Mouse (Mus musculus): Measurements from ENCODE around the gene Ficd. TPM values are rescaled to one million over a fixed set of nuclear protein-coding genes. Genes with fewer than 3 reads are reported as not detected.

Ficd gene
- total RNA-seq, 1 experiment, result 8.6 TPM

- no peaks in the 10 kb centered on the region for H3K9me3 ChIP-seq (ENCODE audit: control insufficient read depth, insufficient read depth, low read depth, low read length)
- H3K9ac ChIP-seq (ENCODE audit: insufficient read depth, low read depth, low read length, poor library complexity, severe bottlenecking), result no peak overlapping the region
- H3K4me1 ChIP-seq (ENCODE audit: control insufficient read depth in 2 of 2, insufficient read depth in 2 of 2, low read length in 2 of 2, poor library complexity in 1 of 2), result peaks cover 0 to 10% of the 10 kb centered on the region in 2 experiments; a peak in 1 of 4 replicates
- no peak overlapping the region for H3K4me3 ChIP-seq (ENCODE audit: insufficient read depth in 1 of 2, low read depth in 1 of 2, low read length in 2 of 2, poor library complexity in 1 of 2, severe bottlenecking in 1 of 2)
- no peak for DNase-seq (ENCODE audit: low read depth, low spot score)
- in situ Hi-C loops (cut with MboI; ENCODE audit: low sequenced_read_pairs in 2 of 2, unreplicated experiment in 2 of 2), result no loop called here
- H3K36me3 ChIP-seq (ENCODE audit: control insufficient read depth, insufficient read depth, low read length, poor library complexity, severe bottlenecking), result no peaks in the 10 kb centered on the region
- H3K27ac ChIP-seq (ENCODE audit: insufficient read depth, low read depth, low read length, poor library complexity, severe bottlenecking), result no peak overlapping the region
- TF ChIP-seq ZNF384 (IDR thresholded peaks at IDR 0.05; ENCODE audit: low read depth, low read length) (no peak), MAFK (IDR thresholded peaks at IDR 0.05; ENCODE audit: insufficient read depth, low read depth, low read length) (no peak), HCFC1 (IDR thresholded peaks at IDR 0.05; ENCODE audit: borderline replicate concordance, insufficient read depth, low read length) (no peak), ZC3H11A (IDR thresholded peaks at IDR 0.05; ENCODE audit: borderline replicate concordance, low read depth, low read length) (no peak), CHD2 (IDR thresholded peaks at IDR 0.05; ENCODE audit: low read depth, low read length) (no peak)
These were observed 53.6 kb downstream of the Ficd start for GRCm38 (mm10) chr5:113789075-113789788.

Other genes starting within 250 kb of the Ficd start
- gene Wscd2, start 245.5 kb upstream of the Ficd start, total RNA-seq (2012; rRNA removed), result 2.6 and 3.4 TPM in 2 replicates
- gene Cmklr1, start 85.4 kb upstream of the Ficd start, total RNA-seq (2012; rRNA removed), result 10.4 and 24.4 TPM in 2 replicates
- gene 1700069L16Rik, start 11.0 kb upstream of the Ficd start, total RNA-seq (2012; rRNA removed), result not detected in 2 replicates
- gene Sart3, start 36.7 kb downstream of the Ficd start, total RNA-seq (2012; rRNA removed), result 78.0 and 100 TPM in 2 replicates
- 78.4 and 80.1 TPM in 2 replicates for gene Iscu, start 36.9 kb downstream of the Ficd start, total RNA-seq (2012; rRNA removed)
- 3.3 and 7.1 TPM in 2 replicates for gene Tmem119, start 64.7 kb downstream of the Ficd start, total RNA-seq (2012; rRNA removed)
- 0.31 and 1.3 TPM in 2 replicates for gene Selplg, start 96.8 kb downstream of the Ficd start, total RNA-seq (2012; rRNA removed)
- 150 TPM in 2 replicates for gene Coro1c, start 173.0 kb downstream of the Ficd start, total RNA-seq (2012; rRNA removed)

All from ES-E14 (cell line).